Mouse (Mus musculus): ENCODE measurements around the gene Zmpste24. TPM values are rescaled to one million over a fixed set of nuclear protein-coding genes. Genes with fewer than 3 reads are reported as not detected.

Zmpste24 gene
- polyA plus RNA-seq, 1 experiment from 2014 or later = 17.8 TPM

DNA sequence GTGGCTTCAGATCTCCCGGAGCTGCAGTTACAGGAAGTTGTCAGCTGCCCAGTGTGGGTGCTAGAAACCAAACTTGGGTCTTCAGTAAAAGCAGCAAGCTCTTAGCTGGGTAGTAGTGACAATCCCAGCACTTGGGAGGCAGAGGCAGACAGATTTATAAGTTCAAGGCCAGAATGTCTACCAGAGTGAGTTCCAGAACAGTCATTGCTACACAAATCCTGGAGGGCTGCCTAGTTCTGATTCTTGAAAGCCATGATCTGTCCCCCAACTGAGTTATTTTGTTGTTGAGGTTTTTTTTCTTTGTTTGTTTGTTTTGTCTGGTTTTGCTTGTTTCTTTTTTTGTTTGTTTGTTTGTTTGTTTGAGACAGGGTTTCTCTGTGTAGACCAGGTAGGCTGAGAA lies 69.9 kb downstream of the Zmpste24 start:
- no peak overlapping the region for H3K4me3 ChIP-seq (ENCODE audit: low read depth, low read length)
- no peaks in the 10 kb centered on the region for H3K4me1 ChIP-seq (ENCODE audit: control insufficient read depth, insufficient read depth, low read length)
- DNase-seq (ENCODE audit: low spot score) = no peak
- no peak overlapping the region for H3K27ac ChIP-seq (replicated peaks; ENCODE audit: low read depth, low read length)
- no peaks in the 10 kb centered on the region for H3K36me3 ChIP-seq (ENCODE audit: control insufficient read depth, insufficient read depth, low read length)
- ATAC-seq (ENCODE audit: insufficient number of reproducible peaks, low FRiP score, low TSS enrichment, low read depth) = no peak
- H3K27me3 ChIP-seq (ENCODE audit: control insufficient read depth, insufficient read depth, low read length) = no peaks in the 10 kb centered on the region
- H3K9me3 ChIP-seq (ENCODE audit: control insufficient read depth, low read length) = no peaks in the 10 kb centered on the region
- H3K9ac ChIP-seq (ENCODE audit: low read length) = no peak overlapping the region
- WGBS = 70% methylated on average over 1 of the region's 1 CpGs
- no peak overlapping the region for H3K4me2 ChIP-seq (ENCODE audit: low read depth, severe bottlenecking)

DNA sequence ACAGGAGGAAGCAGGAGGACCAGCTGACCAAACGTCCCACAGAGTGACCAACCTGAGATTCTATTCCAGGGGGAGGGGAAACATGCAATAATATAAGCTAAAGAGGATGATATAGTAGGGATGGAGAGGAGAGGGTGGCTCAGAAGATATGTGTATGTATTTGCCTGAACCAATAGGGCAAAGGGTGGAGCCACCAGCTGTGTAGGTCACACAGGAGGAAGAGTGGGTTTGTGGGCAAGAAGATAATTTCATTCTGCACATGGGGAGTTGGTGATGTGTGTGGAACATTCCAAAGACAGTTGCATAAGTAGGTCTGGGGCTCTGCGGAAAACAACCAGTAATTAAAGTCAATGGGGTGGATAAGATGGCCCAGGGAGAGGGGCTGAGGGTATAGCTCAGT lies 72.4 kb downstream of the Zmpste24 start:
- DNase-seq (ENCODE audit: low spot score) = no peak
- Histone ChIP-seq H3K9ac (ENCODE audit: low read length) (no peak overlapping the region), H3K9me3 (ENCODE audit: control insufficient read depth, low read length) (no peaks in the 10 kb centered on the region), H3K27ac (replicated peaks; ENCODE audit: low read depth, low read length) (no peak overlapping the region), H3K36me3 (ENCODE audit: control insufficient read depth, insufficient read depth, low read length) (no peaks in the 10 kb centered on the region), H3K4me1 (ENCODE audit: control insufficient read depth, insufficient read depth, low read length) (no peaks in the 10 kb centered on the region), H3K4me2 (ENCODE audit: low read depth, severe bottlenecking) (no peak overlapping the region), H3K27me3 (ENCODE audit: control insufficient read depth, insufficient read depth, low read length) (no peaks in the 10 kb centered on the region), H3K4me3 (ENCODE audit: low read depth, low read length) (no peak overlapping the region)
- WGBS = 70% methylated on average over 2 of the region's 2 CpGs
- ATAC-seq (ENCODE audit: insufficient number of reproducible peaks, low FRiP score, low TSS enrichment, low read depth) = no peak

DNA sequence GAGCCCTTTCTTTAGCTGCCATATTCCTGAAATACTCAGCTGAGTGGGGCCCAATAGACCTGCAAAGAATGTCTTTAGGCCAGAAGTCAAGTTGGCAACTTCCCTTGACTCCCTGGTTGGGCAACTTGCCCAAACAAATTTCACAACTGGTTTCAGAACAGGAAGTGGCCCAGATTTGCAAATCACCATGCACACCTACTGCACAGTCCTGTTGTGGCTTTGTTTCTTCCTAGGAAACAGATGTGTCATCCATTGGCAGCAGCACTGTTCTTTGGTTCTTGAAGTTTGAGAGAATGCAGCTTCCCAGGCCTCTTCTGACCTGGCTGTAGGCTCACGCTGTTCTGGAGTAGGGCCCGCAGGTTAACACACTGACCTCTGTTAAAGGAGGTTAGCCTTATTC lies 74.1 kb downstream of the Zmpste24 start:
- no peak overlapping the region for H3K4me3 ChIP-seq (ENCODE audit: low read depth, low read length)
- no peak for ATAC-seq (ENCODE audit: insufficient number of reproducible peaks, low FRiP score, low TSS enrichment, low read depth)
- no peak overlapping the region for H3K9ac ChIP-seq (ENCODE audit: low read length)
- H3K27me3 ChIP-seq (ENCODE audit: control insufficient read depth, insufficient read depth, low read length) = no peaks in the 10 kb centered on the region
- no peak for DNase-seq (ENCODE audit: low spot score)
- H3K9me3 ChIP-seq (ENCODE audit: control insufficient read depth, low read length) = no peaks in the 10 kb centered on the region
- no peak overlapping the region for H3K4me2 ChIP-seq (ENCODE audit: low read depth, severe bottlenecking)
- no peak overlapping the region for H3K27ac ChIP-seq (replicated peaks; ENCODE audit: low read depth, low read length)
- 95% methylated on average over 2 of the region's 2 CpGs for WGBS
- H3K36me3 ChIP-seq (ENCODE audit: control insufficient read depth, insufficient read depth, low read length) = no peaks in the 10 kb centered on the region
- no peaks in the 10 kb centered on the region for H3K4me1 ChIP-seq (ENCODE audit: control insufficient read depth, insufficient read depth, low read length)

DNA sequence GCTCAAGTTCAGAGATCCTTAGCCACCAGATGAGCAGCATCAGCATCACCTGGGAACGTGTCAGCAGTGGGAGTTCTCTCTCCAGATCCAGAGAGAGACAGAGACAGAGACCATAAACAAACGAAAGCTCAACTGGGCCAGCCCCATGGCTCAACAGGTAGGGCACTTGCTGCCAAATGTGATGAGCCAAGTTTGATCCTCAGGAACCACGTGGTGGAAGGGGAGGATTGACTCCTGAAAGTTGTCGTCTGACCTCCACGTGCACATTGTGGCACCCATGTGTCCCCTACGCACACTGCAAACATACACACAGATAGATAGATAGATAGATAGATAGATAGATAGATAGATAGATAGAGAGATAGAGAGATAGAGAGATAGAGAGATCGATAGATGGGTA lies 74.6 kb downstream of the Zmpste24 start:
- Histone ChIP-seq H3K4me1 (ENCODE audit: control insufficient read depth, insufficient read depth, low read length) (no peaks in the 10 kb centered on the region), H3K9ac (ENCODE audit: low read length) (no peak overlapping the region), H3K36me3 (ENCODE audit: control insufficient read depth, insufficient read depth, low read length) (no peaks in the 10 kb centered on the region), H3K27me3 (ENCODE audit: control insufficient read depth, insufficient read depth, low read length) (no peaks in the 10 kb centered on the region), H3K4me3 (ENCODE audit: low read depth, low read length) (no peak overlapping the region), H3K27ac (replicated peaks; ENCODE audit: low read depth, low read length) (no peak overlapping the region), H3K4me2 (ENCODE audit: low read depth, severe bottlenecking) (no peak overlapping the region), H3K9me3 (ENCODE audit: control insufficient read depth, low read length) (no peaks in the 10 kb centered on the region)
- WGBS = 83% methylated on average over 7 of the region's 7 CpGs
- no peak for ATAC-seq (ENCODE audit: insufficient number of reproducible peaks, low FRiP score, low TSS enrichment, low read depth)
- DNase-seq (ENCODE audit: low spot score) = no peak

DNA sequence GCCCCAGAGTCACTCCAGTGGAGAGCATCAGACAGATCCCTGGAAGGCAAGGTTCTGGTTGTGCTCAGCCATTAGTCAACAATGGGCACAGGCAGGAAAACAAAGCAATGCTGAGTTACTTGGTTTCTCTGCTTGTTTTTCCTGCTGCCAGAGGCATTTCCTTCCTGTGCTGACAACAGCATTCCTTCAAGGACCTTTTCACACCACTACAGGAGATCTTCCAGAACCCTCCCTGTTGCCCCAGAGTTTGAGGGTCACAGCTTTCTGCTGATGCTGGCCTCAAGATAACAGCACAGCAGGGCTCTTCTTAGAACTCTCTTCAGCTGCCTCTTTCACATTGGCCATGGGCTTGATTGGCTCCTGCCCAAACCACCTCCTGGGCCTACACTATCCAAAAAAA lies 76.1 kb downstream of the Zmpste24 start:
- Histone ChIP-seq H3K36me3 (ENCODE audit: control insufficient read depth, insufficient read depth, low read length) (no peaks in the 10 kb centered on the region), H3K9me3 (ENCODE audit: control insufficient read depth, low read length) (no peaks in the 10 kb centered on the region), H3K9ac (ENCODE audit: low read length) (no peak overlapping the region), H3K27ac (replicated peaks; ENCODE audit: low read depth, low read length) (no peak overlapping the region), H3K27me3 (ENCODE audit: control insufficient read depth, insufficient read depth, low read length) (no peaks in the 10 kb centered on the region), H3K4me1 (ENCODE audit: control insufficient read depth, insufficient read depth, low read length) (no peaks in the 10 kb centered on the region), H3K4me2 (ENCODE audit: low read depth, severe bottlenecking) (no peak overlapping the region), H3K4me3 (ENCODE audit: low read depth, low read length) (no peak overlapping the region)
- no peak for DNase-seq (ENCODE audit: low spot score)
- no peak for ATAC-seq (ENCODE audit: insufficient number of reproducible peaks, low FRiP score, low TSS enrichment, low read depth)

DNA sequence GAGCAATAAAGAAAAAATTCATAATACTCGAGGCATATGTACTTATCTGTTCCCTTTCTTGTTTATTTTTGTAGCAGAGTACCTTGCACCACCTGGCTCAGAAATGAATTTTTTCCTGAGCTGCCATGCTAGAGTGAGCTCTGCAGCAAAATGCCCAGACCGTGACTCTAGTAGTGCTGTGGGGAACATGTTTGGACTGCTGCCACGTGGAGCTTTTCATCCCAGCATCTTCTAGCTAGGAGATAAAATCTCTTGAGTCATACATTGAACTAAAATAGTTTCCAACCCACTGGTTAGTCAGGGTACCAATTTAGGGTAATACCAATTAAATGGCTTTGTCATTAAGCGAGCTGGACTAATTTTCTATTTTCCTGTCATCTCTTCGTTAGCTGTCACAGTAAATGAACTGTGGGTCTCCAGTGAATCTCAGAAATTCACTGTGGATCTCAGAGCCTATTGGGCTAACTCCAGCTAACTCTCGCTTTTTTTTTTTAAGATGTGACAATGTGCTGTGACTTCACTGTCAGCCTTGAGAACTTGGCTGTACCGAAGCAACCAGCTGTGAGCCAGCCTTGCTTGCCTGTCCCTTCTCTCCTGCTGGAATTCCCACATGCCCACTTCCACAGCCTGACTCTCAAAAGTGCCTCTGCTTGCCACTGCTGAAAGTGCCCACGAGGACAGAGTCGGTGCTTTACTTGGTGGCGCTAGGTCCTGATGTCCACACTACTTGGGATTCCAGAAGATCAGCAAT lies 77.8 kb downstream of the Zmpste24 start:
- 80% methylated on average over 10 of the region's 10 CpGs for WGBS
- Histone ChIP-seq H3K9me3 (ENCODE audit: control insufficient read depth, low read length) (no peaks in the 10 kb centered on the region), H3K27ac (replicated peaks; ENCODE audit: low read depth, low read length) (no peak overlapping the region), H3K4me1 (ENCODE audit: control insufficient read depth, insufficient read depth, low read length) (peaks cover 5% of the 10 kb centered on the region), H3K36me3 (ENCODE audit: control insufficient read depth, insufficient read depth, low read length) (no peaks in the 10 kb centered on the region), H3K27me3 (ENCODE audit: control insufficient read depth, insufficient read depth, low read length) (no peaks in the 10 kb centered on the region), H3K9ac (ENCODE audit: low read length) (no peak overlapping the region), H3K4me3 (ENCODE audit: low read depth, low read length) (no peak overlapping the region), H3K4me2 (ENCODE audit: low read depth, severe bottlenecking) (no peak overlapping the region)
- DNase-seq (ENCODE audit: low spot score) = no peak
- ATAC-seq (ENCODE audit: insufficient number of reproducible peaks, low FRiP score, low TSS enrichment, low read depth) = no peak

DNA sequence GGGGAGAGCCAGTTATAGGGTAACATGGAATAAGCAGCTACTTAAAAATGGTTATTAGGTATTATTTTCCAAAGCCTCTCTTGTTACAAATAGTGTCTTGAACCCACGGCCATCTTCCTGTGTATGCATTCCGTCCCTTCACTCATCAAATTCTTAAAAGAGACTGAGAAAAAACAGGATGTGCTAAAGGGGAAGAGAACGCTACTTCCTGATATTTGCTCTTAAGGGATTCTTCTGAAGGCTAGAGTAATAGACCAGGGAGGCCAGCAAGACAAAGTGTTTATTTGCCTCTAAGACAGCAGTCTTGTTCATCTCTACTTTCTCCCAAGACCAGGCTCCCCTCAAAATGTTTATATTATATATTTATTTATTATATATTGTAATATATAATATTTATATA lies 79.8 kb downstream of the Zmpste24 start:
- H3K4me3 ChIP-seq (ENCODE audit: low read depth, low read length) = no peak overlapping the region
- peaks cover 5% of the 10 kb centered on the region for H3K4me1 ChIP-seq (ENCODE audit: control insufficient read depth, insufficient read depth, low read length)
- no peak overlapping the region for H3K4me2 ChIP-seq (ENCODE audit: low read depth, severe bottlenecking)
- H3K27ac ChIP-seq (replicated peaks; ENCODE audit: low read depth, low read length) = no peak overlapping the region
- no peaks in the 10 kb centered on the region for H3K36me3 ChIP-seq (ENCODE audit: control insufficient read depth, insufficient read depth, low read length)
- 97% methylated on average over 3 of the region's 3 CpGs for WGBS
- no peaks in the 10 kb centered on the region for H3K9me3 ChIP-seq (ENCODE audit: control insufficient read depth, low read length)
- DNase-seq (ENCODE audit: low spot score) = no peak
- ATAC-seq (ENCODE audit: insufficient number of reproducible peaks, low FRiP score, low TSS enrichment, low read depth) = no peak
- H3K27me3 ChIP-seq (ENCODE audit: control insufficient read depth, insufficient read depth, low read length) = no peaks in the 10 kb centered on the region
- no peak overlapping the region for H3K9ac ChIP-seq (ENCODE audit: low read length)

DNA sequence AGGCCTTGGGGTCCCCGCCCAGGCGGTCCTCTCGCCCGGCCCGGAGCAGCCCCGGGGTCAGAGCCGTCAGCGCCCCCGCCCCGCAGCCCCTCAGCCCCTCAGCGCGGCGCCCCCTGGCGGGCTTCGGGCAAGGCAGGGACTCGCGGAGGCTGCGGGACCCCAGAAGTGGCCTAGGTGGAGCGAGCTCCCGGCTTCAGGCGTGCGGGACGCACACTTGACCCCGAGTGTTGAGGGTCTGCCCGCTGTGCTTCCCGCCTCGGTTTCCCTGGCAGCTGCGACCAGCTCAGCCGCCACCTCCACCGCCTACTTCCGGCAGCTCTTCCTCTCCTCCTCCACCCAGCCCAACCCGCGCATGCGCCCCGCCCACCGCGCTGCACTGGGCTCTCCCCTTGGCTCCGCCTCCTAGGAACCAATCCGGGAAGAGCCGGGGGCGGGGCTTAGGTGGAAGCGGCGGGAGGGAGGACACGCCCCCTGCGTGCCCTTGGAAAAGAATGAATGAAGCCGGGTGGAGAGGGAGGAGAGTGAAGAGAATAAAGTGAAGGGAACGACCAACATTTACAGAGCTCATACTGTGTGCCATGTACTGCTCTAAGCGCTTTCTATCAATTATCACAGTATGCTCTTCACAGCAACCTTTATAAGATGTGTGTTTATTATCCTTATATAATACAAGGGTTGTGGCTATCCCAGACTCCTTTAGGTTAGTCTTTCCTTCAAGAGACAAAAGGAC lies 80.9 kb downstream of the Zmpste24 start, which contains the start of gene Smap2:
Gene Smap2, minus strand, starts transcription at position 320 of the 730 bp plus-strand sequence.
- ATAC-seq (ENCODE audit: insufficient number of reproducible peaks, low FRiP score, low TSS enrichment, low read depth) (peak; percentile 98), DNase-seq (ENCODE audit: low spot score) (peak; percentile 99)
- Histone ChIP-seq H3K4me1 (ENCODE audit: control insufficient read depth, insufficient read depth, low read length) (peaks cover 5% of the 10 kb centered on the region), H3K27me3 (ENCODE audit: control insufficient read depth, insufficient read depth, low read length) (no peaks in the 10 kb centered on the region), H3K9me3 (ENCODE audit: control insufficient read depth, low read length) (no peaks in the 10 kb centered on the region), H3K27ac (replicated peaks; ENCODE audit: low read depth, low read length) (no peak within 1 kb of the TSS), H3K4me3 (ENCODE audit: low read depth, low read length) (peak within 1 kb of the TSS; percentile 72), H3K36me3 (ENCODE audit: control insufficient read depth, insufficient read depth, low read length) (no peaks in the 10 kb centered on the region), H3K9ac (ENCODE audit: low read length) (peak within 1 kb of the TSS; percentile 66), H3K4me2 (ENCODE audit: low read depth, severe bottlenecking) (peak within 1 kb of the TSS; percentile 89)
- 1% methylated on average over 31 of the region's 48 CpGs for WGBS

Measured in limb, embryonic 11.5 days (tissue).